Mouse (Mus musculus) stomach, postnatal 0 days (tissue): ENCODE results near the gene Wasf2.

Experiments
- CTCF ChIP-seq: IDR thresholded peaks from 2 replicates; pipeline ENCODE4 v1.5.1; 2016; ENCODE audit warnings: antibody characterized with exemption, low read depth, mild to moderate bottlenecking, moderate library complexity
- EP300 ChIP-seq: optimal IDR thresholded peaks from 2 replicates; pipeline ENCODE3; 2016; ENCODE audit warnings: antibody characterized with exemption

DNA sequence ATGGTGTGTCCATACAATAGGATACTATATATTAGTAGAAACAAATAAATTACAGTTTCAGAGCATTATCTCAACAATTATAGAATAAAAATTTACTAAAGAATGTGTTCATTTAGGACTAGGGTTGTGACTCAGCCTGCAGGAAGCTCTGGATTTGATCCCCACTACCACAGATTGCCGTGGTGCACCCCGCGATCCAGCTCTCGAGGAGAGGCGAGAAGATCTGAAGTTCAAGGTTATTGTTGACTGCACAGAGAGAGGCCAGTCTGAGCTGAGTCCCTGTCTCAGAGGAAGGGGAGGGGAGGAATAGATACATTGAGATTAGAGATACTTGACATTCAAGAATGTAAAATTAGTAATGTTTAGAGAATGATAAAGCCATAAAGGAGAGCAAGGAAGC lies 24.7 kb downstream of the Wasf2 start:
- no peak for TF ChIP-seq CTCF
- TF ChIP-seq EP300 = no peak
